ENCODE assay signal across 2 mouse cellular contexts in the genomic region with DNA sequence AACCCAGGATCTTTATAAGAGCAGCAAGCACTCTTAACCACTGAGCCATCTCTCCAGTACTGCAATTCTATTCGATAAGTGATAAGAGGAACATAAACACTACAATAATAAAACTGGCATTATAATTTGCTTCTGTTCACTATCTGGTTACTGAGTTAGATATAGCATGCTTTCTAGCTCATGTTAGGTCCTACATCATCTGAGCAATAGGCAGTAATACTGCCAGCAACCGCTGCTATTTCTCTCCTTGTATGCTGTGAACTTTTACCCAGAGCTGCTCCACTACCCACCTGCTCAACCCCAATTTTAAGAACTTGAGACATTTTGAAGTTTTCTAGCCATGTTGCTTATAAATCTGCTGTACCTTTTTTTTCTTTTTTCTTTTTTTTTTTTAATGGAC.
TF ChIP-seq lines count a peak whose summit lies in the region.

No protein-coding gene starts in this region.

TF ChIP-seq in CH12.LX, 34 proteins besides CTCF, POLR2A, EP300 and RAD21 (continued from another document):
- TF ChIP-seq ZNF384 (IDR thresholded peaks at IDR 0.05; ENCODE audit: low read depth, low read length) (0 out of 2 replicates have a peak, but pooled peaks have one; percentile 19), ZKSCAN1 (IDR thresholded peaks at IDR 0.05; ENCODE audit: borderline replicate concordance, low read depth, low read length) (no peak)

TF ChIP-seq in MEL, 35 proteins besides CTCF, POLR2A, EP300 and RAD21 (continued from another document):
- TF ChIP-seq MEF2A (IDR thresholded peaks at IDR 0.05; ENCODE audit: extremely low read depth, insufficient replicate concordance, low read depth, low read length, poor library complexity, severe bottlenecking) (no peak), JUND (IDR thresholded peaks at IDR 0.05; ENCODE audit: low read depth, low read length) (no peak), RCOR1 (IDR thresholded peaks at IDR 0.05; ENCODE audit: low read depth, low read length) (no peak)
